Mouse (Mus musculus) kidney, embryonic 15.5 days (tissue): ENCODE measurements around the gene 1110008L16Rik. TPM values are rescaled to one million over a fixed set of nuclear protein-coding genes. Genes with fewer than 3 reads are reported as not detected.

Source experiments
- ATAC-seq: fragments of 200-750 bp; cut with Nextera tagmentation; replicated peaks from 2 replicates; pipeline ENCODE4 v1.8.0; 2017; ENCODE audit warnings: moderate TSS enrichment; ENCODE audit not compliant: low FRiP score
- H3K27ac ChIP-seq: fragments of 300-500 bp; sonication (generic); 2 replicates; pipeline ENCODE4 v1.5.1; 2015; ENCODE audit warnings: mild to moderate bottlenecking, inconsistent platforms
- H3K27me3 ChIP-seq: fragments of 300-500 bp; sonication (generic); 2 replicates; pipeline ENCODE4 v1.6.1; 2015; ENCODE audit warnings: inconsistent platforms
- H3K36me3 ChIP-seq: fragments of 300-500 bp; sonication (generic); 2 replicates; pipeline ENCODE4 v1.6.1; 2015; ENCODE audit warnings: inconsistent platforms
- H3K4me1 ChIP-seq: fragments of 300-500 bp; sonication (generic); 2 replicates; pipeline ENCODE4 v1.6.1; 2015; ENCODE audit warnings: inconsistent platforms
- H3K4me2 ChIP-seq: fragments of 300-500 bp; sonication (generic); 2 replicates; pipeline ENCODE4 v1.6.1; 2015; ENCODE audit warnings: moderate library complexity, mild to moderate bottlenecking, inconsistent platforms
- H3K4me3 ChIP-seq: fragments of 300-500 bp; sonication (generic); replicated peaks from 2 replicates; pipeline ENCODE4 v1.5.1; 2015; ENCODE audit warnings: mild to moderate bottlenecking, inconsistent platforms
- H3K9ac ChIP-seq: fragments of 300-500 bp; sonication (generic); 2 replicates; pipeline ENCODE4 v1.6.1; 2015; ENCODE audit warnings: mild to moderate bottlenecking, inconsistent platforms
- H3K9me3 ChIP-seq: fragments of 300-500 bp; sonication (generic); replicated peaks from 2 replicates; pipeline ENCODE4 v1.6.1; 2016; ENCODE audit warnings: inconsistent platforms
- WGBS: fragments of 180-500 bp; shearing (Covaris S2); methylation state at CpG from one replicate; pipeline ENCODE4 v1.1.7; 2015; ENCODE audit warnings: mixed read lengths; 5-methylcytosine and 5-hydroxymethylcytosine counted together
- polyA plus RNA-seq: library from polyadenylated mRNA; unstranded; fragments of >200 nt; fragmentation: Nextera tagmentation; extraction: Ambion mirVana; gene quantifications from 2 replicates; pipeline ENCODE4 v1.2.1, GENCODE M21; 2015

1110008L16Rik gene
- polyA plus RNA-seq, 1 experiment from 2014 or later = 15.9 TPM

DNA sequence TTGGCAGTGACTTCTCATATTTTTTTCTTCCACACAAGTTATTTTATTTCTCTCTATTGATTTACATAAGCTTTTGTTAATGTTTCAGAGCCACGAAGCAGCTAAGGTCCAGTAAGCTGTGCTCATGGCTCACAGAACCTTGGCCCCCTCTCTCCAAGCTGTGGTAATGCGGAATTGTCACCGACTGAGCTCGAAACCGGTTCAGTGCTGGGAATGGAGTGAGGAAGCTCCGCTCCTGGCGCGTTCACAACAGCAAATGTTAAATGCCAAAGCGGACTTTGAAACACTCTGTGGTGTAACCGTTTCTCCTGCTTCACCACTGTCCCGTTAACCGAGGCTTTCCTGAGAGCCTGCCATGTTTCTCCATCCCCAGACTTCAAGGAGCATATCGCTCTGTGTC is 45.2 kb downstream of the 1110008L16Rik start:
- peak overlapping the region; percentile 37; the same call in 1 of the 2 replicates for H3K27ac ChIP-seq

DNA sequence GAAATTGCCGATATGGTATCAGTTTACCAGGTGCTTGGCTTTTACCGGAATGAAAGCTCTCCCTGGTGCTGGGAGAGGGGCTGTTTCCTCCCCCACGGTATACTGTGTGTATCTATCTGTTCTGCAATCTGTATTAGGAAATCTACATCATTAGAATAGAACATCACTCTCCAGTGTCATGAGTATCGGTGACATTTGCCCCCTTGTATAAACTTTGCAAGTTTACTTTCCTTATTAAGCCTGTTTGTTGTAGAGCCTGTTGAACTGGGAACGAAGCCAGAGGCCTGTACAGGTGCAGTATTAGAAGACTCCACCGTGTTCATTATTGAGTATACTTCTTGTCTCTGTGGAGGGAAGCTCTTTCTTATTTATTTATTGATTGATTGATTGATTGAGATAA is 54.0 kb downstream of the 1110008L16Rik start:
- Histone ChIP-seq H3K9ac (no peak overlapping the region), H3K27ac (no peak overlapping the region), H3K36me3 (no peaks in the 10 kb centered on the region), H3K27me3 (no peaks in the 10 kb centered on the region), H3K4me1 (no peaks in the 10 kb centered on the region), H3K4me3 (no peak overlapping the region), H3K9me3 (no peaks in the 10 kb centered on the region), H3K4me2 (no peak overlapping the region)
- 63% methylated on average over 6 of the region's 6 CpGs for WGBS
- ATAC-seq = no peak

More for the DNA sequence above, 45.2 kb downstream of the 1110008L16Rik start:
- Histone ChIP-seq H3K9me3 (no peaks in the 10 kb centered on the region), H3K27me3 (no peaks in the 10 kb centered on the region), H3K4me2 (no peak overlapping the region), H3K4me1 (0 out of 2 replicates have a peak, but pooled peaks cover 3% of the 10 kb centered on the region), H3K9ac (no peak overlapping the region), H3K4me3 (no peak overlapping the region), H3K36me3 (no peaks in the 10 kb centered on the region)
- 83% methylated on average over 13 of the region's 13 CpGs for WGBS
- no peak for ATAC-seq

DNA sequence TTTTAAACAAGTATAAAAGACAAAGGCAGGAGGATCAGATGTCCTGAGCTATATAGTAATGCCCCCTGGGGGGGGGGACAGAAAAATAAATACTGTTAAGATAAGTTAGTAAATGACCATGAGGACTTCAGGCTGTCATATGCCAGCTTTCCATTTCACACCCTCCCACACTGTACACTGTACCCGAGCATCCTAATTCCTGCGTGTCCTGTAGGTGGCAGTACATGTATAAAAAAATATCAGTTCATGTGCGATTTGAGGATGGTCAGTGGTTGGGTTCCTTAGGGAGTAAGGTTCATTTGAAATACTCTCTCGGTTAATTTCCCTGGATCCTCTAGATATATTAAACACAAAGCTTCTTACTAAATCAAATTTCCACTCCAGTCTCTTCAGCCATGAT is 55.5 kb downstream of the 1110008L16Rik start:
- H3K9me3 ChIP-seq = no peaks in the 10 kb centered on the region
- H3K27me3 ChIP-seq = no peaks in the 10 kb centered on the region
- 55% methylated on average over 4 of the region's 4 CpGs for WGBS
- no peak overlapping the region for H3K9ac ChIP-seq
- ATAC-seq = 0 out of 2 replicates have a peak, but pooled peaks have one; percentile 60
- H3K27ac ChIP-seq = no peak overlapping the region
- H3K36me3 ChIP-seq = no peaks in the 10 kb centered on the region
- H3K4me2 ChIP-seq = no peak overlapping the region
- no peak overlapping the region for H3K4me3 ChIP-seq
- H3K4me1 ChIP-seq = no peaks in the 10 kb centered on the region

DNA sequence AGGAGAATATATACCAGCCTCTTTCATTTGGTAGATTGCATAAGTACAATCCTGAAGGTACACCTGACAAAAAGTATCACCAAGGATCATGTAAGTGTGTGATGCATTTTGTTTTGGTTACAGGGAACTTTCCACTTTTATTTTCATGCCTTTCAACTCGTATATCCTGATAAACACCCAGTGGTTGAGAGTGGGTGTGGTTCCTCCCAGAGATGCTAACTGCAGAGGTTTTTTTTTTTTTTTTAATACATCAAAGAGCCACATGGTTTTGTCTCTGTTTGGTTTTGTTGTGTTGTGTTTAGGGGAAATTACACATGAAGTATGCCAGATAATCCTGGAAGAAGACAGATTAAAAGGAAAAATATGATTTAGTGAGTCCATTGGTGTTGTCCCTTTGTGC is 57.9 kb downstream of the 1110008L16Rik start:
- WGBS = 75% methylated on average over 1 of the region's 1 CpGs
- H3K27ac ChIP-seq = no peak overlapping the region
- no peaks in the 10 kb centered on the region for H3K4me1 ChIP-seq
- ATAC-seq = no peak
- no peak overlapping the region for H3K9ac ChIP-seq
- H3K9me3 ChIP-seq = no peaks in the 10 kb centered on the region
- no peak overlapping the region for H3K4me2 ChIP-seq
- no peaks in the 10 kb centered on the region for H3K36me3 ChIP-seq
- no peak overlapping the region for H3K4me3 ChIP-seq
- no peaks in the 10 kb centered on the region for H3K27me3 ChIP-seq

DNA sequence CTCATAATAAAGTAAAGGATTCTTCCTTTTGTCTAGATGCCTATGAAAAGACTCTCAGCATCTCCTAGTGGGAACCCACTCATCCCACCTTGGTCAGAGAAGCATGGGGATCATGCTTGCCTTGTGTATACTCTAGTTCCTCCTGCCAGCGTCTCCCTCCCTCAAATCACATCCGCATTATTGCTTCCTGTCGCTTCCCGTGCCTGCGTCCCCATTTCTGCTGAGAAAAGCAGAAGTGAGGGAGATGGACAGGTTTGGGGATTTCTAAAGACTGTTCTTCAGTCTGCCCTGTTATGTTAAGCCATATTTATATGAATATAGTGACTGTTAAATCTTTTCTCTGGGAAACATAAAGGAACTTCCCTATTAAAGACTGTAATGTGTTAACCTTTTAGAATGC is 61.6 kb downstream of the 1110008L16Rik start:
- WGBS = 65% methylated on average over 5 of the region's 5 CpGs
- Histone ChIP-seq H3K9me3 (no peaks in the 10 kb centered on the region), H3K27ac (no peak overlapping the region), H3K4me1 (no peaks in the 10 kb centered on the region), H3K36me3 (no peaks in the 10 kb centered on the region), H3K9ac (no peak overlapping the region), H3K27me3 (no peaks in the 10 kb centered on the region), H3K4me3 (no peak overlapping the region), H3K4me2 (no peak overlapping the region)
- no peak for ATAC-seq

DNA sequence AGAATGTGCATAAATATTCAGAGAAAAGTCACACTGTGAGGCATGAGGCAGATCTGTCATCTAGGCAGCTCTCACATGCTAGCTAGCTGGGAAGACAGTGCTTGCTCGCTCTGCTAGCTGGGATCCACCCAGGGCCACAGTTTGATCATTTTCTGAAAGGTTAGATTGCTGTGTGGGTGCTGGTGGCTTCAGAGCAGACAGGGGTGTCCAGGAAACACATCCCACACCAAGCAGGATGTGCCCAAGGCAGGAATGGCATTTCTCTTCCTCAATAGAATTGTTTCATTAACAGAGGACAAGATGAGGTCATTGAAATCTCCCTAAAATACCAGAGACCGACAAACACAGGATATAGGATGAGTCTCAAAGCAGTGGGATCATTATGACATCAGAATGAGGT is 65.7 kb downstream of the 1110008L16Rik start:
- no peak overlapping the region for H3K27ac ChIP-seq
- 77% methylated on average over 2 of the region's 2 CpGs for WGBS
- no peak overlapping the region for H3K4me3 ChIP-seq
- ATAC-seq = no peak
- no peak overlapping the region for H3K4me2 ChIP-seq
- H3K36me3 ChIP-seq = no peaks in the 10 kb centered on the region
- no peaks in the 10 kb centered on the region for H3K4me1 ChIP-seq
- H3K9me3 ChIP-seq = no peaks in the 10 kb centered on the region
- no peaks in the 10 kb centered on the region for H3K27me3 ChIP-seq
- H3K9ac ChIP-seq = no peak overlapping the region

DNA sequence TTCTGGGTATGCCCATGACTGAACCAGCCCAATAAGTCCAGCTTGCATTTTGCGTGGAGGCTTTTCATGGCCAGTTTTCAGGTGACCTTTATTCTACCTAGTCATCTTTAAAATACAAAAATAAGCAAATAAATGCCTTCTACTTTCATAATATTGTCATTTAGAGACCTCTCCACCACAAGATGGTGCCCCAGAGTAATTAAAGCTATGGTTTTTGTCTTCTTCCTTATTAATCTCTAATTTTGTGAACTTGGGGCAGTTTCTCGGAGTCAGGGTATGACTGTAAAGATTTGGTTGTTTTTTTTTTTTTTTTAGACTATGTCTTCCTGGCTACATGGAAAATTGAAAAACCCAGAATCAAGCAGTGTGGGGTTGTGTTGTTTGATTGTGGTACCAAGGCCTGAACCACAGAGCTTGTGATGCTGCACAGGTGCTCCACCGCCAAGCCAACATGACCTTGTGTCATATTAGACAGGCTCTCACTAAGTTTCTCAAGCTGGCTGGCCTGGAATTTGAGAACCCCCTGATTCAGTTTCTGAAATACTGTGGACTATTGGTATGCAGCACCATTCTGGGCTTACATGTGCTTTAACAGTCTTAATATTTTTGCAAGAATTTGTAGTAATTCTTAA is 73.2 kb downstream of the 1110008L16Rik start:
- no peak overlapping the region for H3K27ac ChIP-seq
- H3K9ac ChIP-seq = no peak overlapping the region
- ATAC-seq = no peak
- H3K9me3 ChIP-seq = no peaks in the 10 kb centered on the region
- H3K4me1 ChIP-seq = no peaks in the 10 kb centered on the region
- no peak overlapping the region for H3K4me2 ChIP-seq
- peaks cover 4% of the 10 kb centered on the region; the same call in 1 of the 2 replicates for H3K36me3 ChIP-seq
- no peak overlapping the region for H3K4me3 ChIP-seq
- whole genome bisulfite sequencing = 76% methylated on average over 3 of the region's 3 CpGs
- H3K27me3 ChIP-seq = no peaks in the 10 kb centered on the region

DNA sequence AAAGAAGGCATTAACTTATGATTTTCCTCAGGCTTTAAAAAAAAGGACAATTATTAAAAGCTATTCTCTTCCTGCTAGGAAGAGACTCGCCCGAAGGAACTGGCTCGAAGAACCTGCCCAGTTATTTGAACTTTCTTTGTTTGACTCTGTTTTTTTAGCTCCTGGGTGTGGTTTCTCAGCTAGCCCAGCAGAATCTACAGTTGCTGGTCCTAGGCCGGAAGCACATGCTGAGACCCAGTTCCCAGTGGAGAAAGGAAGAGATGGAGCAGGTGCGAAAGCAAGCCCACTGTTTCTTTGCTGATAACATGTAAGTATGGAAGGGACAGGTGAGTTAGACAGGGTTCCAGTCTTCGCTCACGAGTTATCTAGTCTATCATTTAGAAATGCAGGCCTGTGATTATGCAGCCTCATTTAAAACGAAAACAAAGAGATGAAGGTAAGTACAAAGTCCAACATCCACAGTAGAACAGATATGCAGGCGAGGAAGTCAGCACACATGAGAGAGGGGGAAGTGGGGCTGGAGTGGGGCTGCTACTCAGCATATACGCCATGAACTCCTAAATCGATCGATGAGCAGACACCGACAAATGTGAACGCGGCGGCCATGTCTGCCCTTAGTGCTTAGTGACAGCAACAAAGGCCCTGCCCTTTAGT is 77.7 kb downstream of the 1110008L16Rik start:
- Histone ChIP-seq H3K9me3 (no peaks in the 10 kb centered on the region), H3K4me3 (no peak overlapping the region), H3K27me3 (no peaks in the 10 kb centered on the region), H3K4me2 (no peak overlapping the region), H3K4me1 (no peaks in the 10 kb centered on the region), H3K9ac (no peak overlapping the region), H3K27ac (no peak overlapping the region), H3K36me3 (peaks cover 13% of the 10 kb centered on the region)
- ATAC-seq = no peak
- WGBS = 88% methylated on average over 16 of the region's 16 CpGs

DNA sequence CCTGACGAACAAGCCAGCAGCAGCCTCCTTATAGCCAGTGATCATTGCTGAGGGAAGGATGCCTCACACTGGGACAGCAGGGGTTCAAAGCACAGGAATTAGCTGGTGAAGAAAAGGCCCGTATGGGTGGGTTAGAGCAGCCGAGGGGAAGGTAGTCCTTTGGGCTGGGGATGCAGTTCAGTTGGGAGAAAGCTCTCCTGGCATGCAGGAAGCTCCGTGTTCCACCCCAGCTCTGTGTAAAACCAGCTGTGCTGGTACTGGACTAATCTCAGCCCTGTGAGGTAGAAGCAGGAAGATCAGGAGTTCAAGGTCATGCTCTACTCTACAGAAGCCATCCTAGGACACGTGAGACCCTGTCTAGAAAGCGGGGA is 78.2 kb downstream of the 1110008L16Rik start:
- H3K4me2 ChIP-seq = no peak overlapping the region
- no peak for ATAC-seq
- 70% methylated on average over 6 of the region's 6 CpGs for WGBS
- H3K27ac ChIP-seq = no peak overlapping the region
- no peaks in the 10 kb centered on the region for H3K4me1 ChIP-seq
- no peaks in the 10 kb centered on the region for H3K9me3 ChIP-seq
- no peak overlapping the region for H3K4me3 ChIP-seq
- H3K36me3 ChIP-seq = peaks cover 18% of the 10 kb centered on the region
- H3K27me3 ChIP-seq = no peaks in the 10 kb centered on the region
- H3K9ac ChIP-seq = no peak overlapping the region

DNA sequence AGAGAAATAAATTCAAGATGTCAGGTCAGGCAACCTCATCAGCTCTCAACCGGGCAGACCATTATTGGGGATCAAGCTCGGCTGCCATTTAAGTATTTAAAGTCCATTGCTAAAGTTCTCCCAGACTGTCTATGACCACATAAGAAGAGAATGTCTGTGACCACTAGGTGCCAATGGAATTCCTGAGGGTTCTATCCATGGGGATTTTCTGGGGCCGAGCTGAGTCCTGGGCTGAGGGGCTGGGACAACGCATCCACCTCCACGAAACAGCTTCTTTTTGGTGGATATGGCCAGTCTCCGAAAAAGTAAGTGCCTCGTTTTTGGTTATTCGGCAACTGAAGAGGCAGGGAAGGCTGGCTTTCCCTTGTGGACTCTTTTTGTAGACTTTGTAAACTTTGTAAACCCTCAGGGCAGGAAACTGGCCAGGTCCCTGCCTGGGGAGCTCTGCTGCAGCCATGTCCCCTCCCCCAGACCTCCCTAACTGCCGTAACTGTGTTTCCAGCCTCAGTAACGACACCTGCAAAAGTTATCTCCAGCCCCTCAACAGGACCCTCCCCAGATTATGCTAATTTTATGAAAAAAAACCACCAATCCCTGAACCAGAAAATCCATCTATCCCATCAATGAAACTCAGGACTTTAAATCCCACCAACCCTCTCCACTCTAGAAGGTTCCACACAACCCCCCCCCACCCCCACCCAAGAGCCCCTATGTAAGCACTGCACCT is 84.8 kb downstream of the 1110008L16Rik start, which contains the start of gene Psma6:
Gene Psma6, plus strand, starts transcription at position 200 of the 727 bp plus-strand sequence.
- Histone ChIP-seq H3K4me3 (no peak within 1 kb of the TSS), H3K27ac (no peak within 1 kb of the TSS), H3K36me3 (peaks cover 13% of the 10 kb centered on the region), H3K9ac (no peak within 1 kb of the TSS), H3K4me2 (no peak within 1 kb of the TSS), H3K27me3 (no peaks in the 10 kb centered on the region), H3K4me1 (peaks cover 12% of the 10 kb centered on the region), H3K9me3 (no peaks in the 10 kb centered on the region)
- 72% methylated on average over 10 of the region's 10 CpGs for WGBS
- ATAC-seq = no peak

DNA sequence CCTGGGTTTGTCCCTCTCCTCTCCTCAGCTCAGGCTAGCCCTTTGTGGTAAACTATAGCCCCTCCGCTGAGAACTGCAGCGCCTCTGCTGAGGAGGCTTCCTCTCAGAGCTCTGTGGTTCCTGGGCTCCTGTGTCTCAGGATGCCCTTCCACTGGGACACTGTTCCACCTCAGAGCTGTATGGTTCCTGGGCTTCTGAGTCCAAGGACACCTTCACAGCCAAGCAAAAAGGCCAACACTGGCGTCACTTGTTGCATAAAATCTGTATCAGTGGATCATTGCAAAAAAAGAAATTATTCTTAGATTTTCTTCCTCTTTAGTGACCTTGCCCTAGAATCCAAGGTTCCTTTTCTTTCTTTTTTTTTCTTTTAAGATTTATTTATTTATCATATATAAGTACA is 85.4 kb downstream of the 1110008L16Rik start:
- H3K4me1 ChIP-seq = peaks cover 19% of the 10 kb centered on the region
- no peak for ATAC-seq
- 98% methylated on average over 3 of the region's 3 CpGs for WGBS

DNA sequence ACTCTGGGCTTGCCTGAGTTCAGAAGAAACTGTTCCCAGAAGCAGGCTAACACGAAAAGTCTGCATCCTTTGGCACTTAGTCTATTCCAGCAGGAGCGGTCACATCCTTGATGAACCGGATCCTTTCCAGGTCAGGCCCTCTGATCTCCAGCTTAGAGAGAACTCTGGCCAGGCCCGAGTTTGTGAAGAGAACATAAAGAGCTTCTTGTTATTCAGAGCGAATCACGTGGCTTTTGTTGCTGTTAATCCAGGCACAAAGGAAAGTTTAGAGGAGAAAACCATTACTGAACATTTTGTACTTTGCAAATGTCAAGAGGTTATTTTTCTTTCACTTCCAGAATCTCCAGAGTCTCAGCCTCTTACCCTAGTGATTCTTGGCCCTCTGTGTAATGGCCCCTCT is 86.6 kb downstream of the 1110008L16Rik start:
- 56% methylated on average over 6 of the region's 6 CpGs for WGBS
- no peak for ATAC-seq
- H3K9ac ChIP-seq = no peak overlapping the region
- H3K27ac ChIP-seq = no peak overlapping the region
- no peaks in the 10 kb centered on the region for H3K27me3 ChIP-seq
- no peak overlapping the region for H3K4me2 ChIP-seq
- peaks cover 7% of the 10 kb centered on the region; the same call in 1 of the 2 replicates for H3K36me3 ChIP-seq
- no peaks in the 10 kb centered on the region for H3K9me3 ChIP-seq
- H3K4me1 ChIP-seq = peaks cover 21% of the 10 kb centered on the region
- H3K4me3 ChIP-seq = no peak overlapping the region

More for the DNA sequence above, 85.4 kb downstream of the 1110008L16Rik start:
- no peaks in the 10 kb centered on the region for H3K27me3 ChIP-seq
- H3K27ac ChIP-seq = no peak overlapping the region
- H3K9me3 ChIP-seq = no peaks in the 10 kb centered on the region
- no peak overlapping the region for H3K9ac ChIP-seq
- no peak overlapping the region for H3K4me2 ChIP-seq
- H3K36me3 ChIP-seq = peaks cover 10% of the 10 kb centered on the region; the same call in 1 of the 2 replicates
- H3K4me3 ChIP-seq = no peak overlapping the region
